Mouse (Mus musculus): ENCODE results near the gene Dbp.

Gene Dbp

DNA sequence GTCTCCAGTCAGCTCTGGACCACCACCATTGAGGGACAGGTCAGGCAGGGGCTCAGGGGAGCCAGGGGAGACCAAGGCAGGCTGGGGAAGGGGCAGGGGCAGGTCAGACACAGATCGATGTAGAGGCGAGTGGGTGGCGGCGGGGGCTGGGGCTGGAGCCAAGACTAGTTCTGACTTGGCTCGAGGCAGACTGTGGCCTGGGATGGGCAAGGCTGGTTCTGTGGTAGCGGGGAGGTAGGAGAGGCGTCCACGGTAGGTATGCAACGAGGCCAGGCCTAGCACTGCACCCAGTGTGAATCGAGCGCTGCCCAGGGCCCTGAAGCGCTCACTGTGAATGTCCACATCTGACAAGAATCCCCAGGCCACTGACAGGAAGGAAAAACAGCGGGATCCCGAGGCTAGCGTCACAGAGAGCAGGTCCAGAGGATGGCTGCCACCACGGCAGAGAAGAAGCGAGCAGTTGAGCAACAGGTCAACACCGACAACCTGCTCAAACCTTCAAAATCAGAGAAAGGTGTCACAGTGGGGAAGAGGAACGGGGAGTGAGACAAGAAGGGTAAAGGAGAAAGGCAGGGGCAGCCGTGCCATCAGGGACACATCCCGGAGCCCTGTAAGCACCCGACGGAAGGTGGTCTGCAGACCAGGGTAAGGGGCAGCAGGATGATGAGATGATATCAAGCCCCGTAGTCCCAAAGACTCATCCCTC lies 6.6 kb downstream of the Dbp start:
- DNase-seq (ENCODE audit: low read depth, low spot score), result no peak

DNA sequence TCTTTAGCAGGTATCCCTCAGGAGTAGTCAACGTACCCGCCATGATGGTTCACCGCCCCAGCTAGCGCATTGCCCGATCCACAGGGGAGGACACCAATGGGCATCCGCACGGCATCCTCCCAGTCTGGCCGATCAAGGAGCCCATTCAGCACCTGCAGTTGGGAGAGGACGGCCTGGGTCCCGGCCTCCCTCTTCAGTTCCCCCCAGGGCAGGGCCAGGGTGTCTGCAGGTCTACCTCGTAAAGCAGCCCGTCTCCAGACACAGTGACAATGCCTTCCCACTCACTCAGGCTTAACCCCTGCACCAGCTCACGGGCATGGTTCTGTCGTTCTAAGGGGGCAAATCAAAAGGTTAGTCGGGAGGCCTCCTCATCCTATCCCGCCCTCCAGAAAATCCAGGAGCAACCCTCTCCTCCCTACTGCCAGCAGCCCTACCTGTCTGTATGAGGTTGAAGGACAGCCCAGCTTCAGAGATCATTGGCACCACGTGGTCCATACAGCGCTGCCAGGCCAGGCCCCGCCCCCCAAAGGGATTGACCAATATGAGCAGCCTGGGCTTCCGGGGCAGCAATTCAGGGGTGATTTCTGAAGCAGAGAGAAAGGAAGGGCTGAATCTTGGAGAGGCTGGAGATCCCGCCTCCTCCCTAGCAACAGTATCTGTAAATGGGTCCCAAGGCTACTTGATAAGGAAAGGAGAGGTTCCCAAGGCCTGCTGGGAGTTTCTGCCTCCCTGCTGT lies 7.3 kb downstream of the Dbp start:
- DNase-seq (ENCODE audit: low read depth, low spot score), result no peak

DNA sequence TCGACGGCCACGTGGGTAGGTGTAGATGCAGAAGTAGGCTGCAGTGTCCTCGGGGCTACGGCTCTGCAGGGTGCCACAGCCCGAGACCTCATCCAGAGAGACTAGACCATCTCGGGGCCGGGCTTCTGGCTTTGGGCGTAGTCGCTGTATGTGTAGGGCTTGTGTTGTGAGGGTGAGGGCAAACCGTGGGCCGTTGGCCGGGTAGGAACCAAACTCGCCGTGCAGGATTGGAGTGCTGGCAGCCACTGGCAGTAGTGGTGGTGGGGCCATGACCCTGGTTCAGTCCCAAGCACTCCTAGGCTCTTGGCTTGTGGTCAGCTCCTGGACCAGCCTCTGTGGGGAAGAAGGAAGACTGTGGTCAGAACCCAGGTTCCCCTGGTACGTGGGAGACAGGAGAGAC lies 8.5 kb downstream of the Dbp start:
- no peak for DNase-seq (ENCODE audit: low read depth, low spot score)

DNA sequence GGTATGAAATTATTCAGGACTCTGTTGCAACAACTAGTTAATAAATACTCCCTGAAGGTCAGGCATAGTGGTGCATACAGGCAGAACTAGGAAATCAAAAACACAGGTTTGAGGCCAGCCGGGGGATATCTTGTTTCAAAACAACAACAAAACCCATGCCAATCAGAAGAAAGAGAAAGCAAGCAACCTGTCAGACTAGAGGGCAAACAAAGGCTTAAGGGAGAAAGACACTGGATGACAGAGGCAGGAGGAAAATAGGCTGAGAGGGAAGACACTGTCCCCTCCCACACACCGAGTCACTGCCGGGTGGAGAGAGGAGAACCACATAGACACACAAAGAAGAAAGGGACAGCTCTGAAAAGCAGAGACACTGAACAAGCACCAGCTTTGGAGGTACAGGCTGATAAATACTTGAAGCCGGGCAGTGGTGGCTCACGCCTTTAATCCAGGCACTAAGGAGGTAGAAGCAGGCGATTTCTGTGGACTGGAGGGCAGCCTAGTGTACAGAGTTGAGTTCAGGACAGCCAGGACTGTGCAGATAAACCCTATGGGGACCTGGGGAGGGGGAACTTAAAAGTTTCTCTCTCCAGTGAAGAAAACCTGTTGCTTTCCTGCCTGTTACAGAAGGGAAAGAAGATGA lies 9.1 kb downstream of the Dbp start:
- no peak for DNase-seq (ENCODE audit: low read depth, low spot score)

DNA sequence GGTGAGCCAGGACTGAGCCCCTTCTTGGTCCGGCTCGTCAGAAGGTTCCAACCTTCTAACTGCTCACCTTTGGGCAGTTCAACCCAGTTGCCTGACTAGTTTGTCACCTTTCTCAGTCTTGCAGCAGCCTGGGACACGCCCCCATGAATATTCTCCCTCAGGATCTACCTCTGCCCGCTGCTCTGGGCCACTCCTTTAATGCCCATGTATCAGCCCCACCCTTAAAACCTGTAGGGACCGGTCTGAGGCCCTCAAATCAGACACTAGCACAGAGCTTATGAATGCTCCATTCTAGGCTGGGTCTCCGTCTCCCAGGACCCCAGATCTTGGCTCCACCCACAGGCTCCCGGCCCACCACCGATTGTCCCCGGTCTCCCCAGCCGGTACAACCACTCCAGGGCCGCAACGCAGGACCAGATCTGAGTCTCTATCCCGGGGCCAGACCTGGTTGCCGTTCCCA lies 9.8 kb downstream of the Dbp start:
- DNase-seq (ENCODE audit: low read depth, low spot score), result peak; percentile 61

DNA sequence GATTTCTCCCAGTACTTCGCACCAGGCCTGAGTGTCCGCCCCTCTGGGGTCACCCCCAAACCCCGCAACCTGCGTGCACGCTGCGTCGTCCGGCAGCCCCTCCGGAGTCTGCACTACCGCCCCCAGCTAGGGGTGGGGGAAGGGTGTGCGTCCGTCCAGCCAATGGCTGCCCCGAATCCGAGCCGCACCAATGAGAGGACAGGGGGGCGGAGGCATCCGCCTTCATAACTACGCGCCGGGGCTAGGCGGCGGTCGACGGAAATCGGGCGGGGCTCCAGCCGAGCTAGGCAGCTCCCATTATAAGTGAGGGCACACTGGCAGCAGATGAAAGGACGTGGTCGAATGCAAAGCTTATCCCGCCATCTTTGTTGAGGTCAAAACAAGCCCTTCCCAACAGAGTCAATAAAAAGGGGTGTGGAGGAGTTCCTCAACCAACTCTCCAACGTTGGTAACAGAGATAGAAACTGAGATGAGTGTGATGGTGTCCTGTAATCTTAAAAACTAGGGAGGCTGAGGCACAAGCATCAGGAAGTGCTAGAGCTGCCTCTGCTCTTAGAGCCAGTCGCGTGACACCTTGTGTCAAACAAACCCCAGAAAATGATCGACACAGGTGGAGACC lies 10.3 kb downstream of the Dbp start, which contains the start of gene Rpl18:
Gene Rpl18 (plus strand): TSS at position 368 of the 619 bp plus-strand sequence.
- DNase-seq (ENCODE audit: low read depth, low spot score), result peak; percentile 85

DNA sequence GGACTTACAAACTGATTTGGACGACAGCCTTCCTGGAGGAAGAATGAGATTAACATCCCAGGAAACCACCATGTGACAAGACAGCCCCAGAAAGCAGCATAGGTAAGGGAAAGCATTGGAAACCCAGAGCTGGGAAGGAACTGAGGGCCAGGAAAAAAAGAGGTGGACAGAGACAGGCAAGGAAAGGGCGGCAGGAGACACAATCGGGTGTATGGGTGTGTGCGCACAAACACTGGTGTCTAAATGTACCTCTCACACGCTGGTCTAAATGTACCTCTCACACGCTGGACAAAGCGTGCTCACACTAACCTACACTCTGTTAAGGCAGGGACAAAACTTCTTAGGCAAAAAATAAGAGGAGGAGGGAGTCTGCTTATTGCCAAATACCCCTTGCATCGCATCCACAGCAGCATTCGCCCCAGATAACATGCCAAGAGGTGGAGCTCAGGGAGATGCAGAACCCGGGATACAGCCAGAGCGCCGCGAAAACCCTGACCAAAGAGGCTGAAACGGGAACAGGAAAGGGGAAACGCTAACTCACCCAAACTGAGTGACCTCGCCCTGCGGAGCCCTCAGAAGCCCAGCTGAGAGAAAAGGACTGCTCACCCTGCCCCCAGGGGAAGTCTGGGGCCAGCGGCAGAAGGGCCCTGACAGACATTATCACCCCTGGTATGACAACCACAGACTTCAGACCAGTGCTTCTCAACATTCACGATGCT lies 11.0 kb downstream of the Dbp start:
- no peak for DNase-seq (ENCODE audit: low read depth, low spot score)

DNA sequence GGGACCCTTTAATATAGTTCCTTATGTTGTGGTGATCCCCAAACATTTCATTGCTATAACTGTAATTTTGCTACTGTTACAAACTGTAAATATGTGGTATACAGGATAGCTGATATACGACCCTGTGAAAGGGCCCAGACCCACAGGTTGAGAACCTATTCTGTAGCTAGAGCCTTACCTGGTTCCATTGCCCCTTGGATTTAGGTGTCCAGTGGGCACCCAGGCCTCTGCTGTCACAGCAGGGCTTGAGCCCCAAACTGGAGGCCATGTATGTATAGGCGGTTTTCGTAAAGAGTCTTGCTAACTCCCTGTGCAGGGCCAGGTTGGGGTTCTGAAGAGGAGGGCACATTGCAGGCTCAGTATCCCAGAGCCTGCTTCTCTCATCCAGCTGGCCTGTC lies 11.6 kb downstream of the Dbp start:
- no peak for DNase-seq (ENCODE audit: low read depth, low spot score)

DNA sequence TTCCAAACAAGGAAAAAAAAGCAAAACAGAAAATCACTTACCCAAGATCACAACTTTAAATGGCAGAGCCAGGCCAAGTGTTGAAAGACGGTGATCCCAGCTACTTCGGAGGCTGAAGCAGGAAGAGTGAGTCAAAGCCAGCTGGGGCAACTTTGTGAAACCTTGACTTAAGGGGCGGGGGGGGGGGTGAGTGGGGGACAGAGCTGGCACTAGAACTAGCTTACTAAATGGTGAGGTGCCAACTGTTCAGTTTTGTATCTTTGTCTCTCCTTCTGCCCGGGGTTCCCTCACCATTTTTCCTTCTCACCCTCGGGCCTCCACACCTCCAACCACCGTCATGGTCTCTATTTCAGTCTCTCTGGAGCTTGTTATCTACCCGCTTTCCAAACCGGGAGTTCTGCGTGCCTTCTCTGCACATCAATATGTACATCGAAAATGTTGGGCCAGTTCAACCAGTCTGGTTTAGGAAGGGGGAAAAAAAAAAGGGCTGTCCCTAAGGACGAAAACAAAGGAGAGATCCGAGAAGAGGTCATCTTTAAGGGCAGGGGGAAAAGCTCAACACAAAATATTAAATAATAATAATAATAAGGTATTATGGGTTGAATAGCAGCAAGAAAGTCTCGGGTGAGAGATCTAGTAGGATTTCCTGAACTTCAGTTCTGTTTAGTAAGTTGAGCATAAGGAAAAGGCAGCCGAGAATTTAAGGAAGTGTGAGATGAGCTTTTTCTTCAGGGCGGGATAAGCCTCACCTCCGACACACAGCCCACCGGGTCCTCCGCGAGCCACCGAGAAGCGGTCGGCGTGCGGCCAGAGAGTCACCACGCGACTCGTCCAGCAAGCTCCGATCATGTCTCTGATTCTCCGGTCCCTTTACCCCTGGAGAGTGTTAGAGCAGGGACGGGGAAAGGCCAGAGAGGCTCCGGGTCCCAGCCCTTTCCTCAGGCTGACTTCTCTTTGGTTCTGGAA lies 12.3 kb downstream of the Dbp start:
- DNase-seq (ENCODE audit: low read depth, low spot score), result no peak

DNA sequence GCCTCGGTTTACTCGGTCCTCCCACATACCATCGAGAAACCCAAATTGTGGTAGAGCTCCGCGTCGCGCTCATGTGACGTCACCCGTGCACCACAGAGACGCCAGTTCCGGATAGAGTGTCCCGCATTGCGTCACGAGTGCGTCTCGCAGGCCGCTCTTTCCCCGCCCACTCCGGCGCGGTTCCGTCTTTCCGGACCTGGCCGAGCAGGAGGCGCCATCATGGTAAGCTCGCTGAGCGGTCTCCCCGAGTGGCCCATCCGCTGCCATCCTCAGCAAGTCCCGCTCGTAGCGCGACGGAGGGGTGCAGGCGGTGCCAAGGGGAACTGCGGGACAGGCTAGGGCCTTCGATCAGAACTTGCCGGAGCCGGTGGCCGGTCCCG lies 13.0 kb downstream of the Dbp start, which contains the start of gene Sphk2:
Gene Sphk2 (minus strand): TSS at position 85 of the 380 bp plus-strand sequence.
- DNase-seq (ENCODE audit: low read depth, low spot score), result peak; percentile 97

DNA sequence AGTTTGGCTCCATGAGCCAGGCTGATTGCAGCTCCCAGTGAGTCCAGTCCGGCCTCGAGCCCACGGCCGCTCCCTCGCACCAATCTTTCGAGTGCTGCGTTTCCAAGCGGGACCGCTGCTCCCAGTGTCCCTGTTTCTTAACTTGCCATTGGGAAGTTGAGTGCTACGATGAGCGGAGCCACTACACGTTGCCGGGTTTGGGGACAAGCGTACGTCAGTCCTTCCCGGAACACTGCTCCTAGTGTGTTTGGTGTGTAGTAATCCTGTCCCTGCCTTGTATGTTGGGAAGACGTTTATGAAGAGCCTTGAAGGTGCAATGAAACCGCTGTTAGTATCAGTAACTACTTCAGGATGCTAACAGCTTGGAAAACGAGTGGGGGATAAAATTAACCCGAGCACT lies 13.4 kb downstream of the Dbp start:
- DNase-seq (ENCODE audit: low read depth, low spot score), result no peak

DNA sequence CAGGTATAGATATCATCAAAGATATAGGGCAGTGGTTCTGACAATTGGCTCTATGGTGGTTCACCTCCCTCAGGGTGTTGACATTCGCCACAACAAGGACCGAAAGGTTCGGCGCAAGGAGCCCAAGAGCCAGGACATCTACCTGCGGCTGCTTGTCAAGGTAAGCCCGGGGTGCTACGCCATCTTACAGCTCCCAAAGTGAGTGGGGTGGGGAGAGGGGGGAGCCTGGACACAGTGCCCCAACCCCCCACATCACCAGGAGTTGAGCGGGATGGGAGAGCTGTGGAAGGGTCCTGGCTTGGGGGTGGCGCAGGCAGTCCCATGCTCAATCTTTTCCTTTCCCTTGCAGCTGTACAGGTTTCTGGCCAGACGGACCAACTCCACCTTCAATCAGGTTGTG lies 14.3 kb downstream of the Dbp start:
- no peak for DNase-seq (ENCODE audit: low read depth, low spot score)

DNA sequence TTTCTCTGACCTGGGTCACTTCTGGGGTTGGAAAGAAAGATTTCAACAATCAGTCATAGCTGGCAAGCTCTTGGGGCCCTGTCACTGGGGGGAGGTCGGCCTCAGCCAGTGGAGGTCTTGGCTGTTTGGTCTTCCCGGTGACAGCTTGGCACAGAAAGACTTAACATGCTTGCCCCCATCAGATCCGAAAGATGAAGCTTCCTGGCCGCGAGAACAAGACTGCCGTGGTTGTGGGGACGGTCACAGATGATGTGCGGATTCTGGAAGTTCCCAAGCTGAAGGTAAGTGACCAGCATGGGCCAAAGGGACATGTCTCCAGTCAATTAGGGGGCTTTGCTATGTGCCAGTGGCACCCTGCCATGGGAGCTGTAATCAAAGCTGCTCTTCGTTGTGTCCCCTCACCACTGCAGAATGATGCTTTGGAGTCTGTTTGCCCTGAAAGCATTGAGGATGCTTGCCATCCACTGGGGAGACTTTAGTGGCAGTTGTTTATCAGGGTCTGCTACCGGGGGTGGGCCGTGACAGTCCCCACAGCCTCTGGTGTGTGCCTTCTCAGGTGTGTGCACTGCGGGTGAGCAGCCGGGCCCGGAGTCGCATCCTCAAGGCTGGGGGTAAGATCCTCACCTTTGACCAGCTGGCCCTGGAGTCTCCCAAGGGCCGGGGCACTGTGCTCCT lies 15.0 kb downstream of the Dbp start:
- no peak for DNase-seq (ENCODE audit: low read depth, low spot score)

DNA sequence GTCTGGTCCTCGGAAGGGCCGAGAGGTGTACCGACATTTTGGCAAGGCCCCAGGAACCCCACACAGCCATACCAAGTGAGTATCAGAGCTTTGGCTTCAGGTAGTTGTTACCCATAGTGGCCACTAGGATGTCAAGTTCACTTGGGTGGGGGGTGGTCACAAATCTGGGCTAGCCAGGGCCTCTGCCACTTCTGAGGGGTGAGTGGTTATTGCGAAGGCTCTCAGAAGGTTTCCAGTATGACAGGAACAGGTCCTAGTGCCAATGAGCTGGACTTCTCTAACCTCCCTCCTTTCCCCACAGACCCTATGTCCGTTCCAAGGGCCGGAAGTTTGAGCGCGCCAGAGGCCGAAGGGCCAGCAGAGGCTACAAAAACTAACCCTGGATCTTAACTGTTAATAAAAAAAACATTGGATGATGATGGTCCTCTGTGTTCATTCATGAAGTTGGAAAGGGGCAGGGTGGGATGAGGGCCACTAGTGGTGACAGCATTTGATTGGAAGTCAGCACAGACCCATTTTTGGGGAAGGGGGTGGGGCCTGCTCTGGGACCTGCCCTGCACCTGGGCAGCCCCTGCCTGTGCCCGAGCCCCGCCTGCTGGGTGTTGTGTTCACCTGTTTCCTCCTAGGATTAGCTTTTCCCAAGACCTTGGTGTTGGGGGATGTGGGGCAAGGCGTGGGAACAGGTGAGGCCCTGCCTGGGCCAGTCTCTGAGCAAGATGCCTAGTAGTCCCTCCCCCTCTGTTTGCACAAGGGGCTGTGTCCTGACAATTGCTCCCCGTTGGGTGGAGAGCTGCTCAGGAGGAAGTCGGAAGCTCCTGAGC lies 15.7 kb downstream of the Dbp start, which contains the start of gene Fam83e:
Gene Fam83e (plus strand): TSS at position 800 of the 821 bp plus-strand sequence.
- no peak for DNase-seq (ENCODE audit: low read depth, low spot score)

DNA sequence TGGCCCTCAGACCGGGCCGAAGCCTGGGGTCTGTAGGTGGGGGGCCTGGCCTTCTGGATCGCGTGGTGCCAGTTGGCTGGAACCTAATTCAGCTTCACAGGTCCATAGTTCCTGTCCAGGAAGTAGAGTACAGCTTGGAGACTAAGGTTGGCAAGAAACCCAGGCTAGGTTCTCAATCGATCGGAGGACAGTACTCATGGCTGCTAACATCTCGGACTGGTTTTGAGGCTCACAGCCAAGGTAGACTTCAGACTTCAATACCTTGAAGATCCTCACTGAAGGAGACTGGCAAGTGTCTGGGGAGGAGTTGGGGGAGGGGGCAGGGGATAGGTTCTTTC lies 16.3 kb downstream of the Dbp start:
- DNase-seq (ENCODE audit: low read depth, low spot score), result no peak

DNA sequence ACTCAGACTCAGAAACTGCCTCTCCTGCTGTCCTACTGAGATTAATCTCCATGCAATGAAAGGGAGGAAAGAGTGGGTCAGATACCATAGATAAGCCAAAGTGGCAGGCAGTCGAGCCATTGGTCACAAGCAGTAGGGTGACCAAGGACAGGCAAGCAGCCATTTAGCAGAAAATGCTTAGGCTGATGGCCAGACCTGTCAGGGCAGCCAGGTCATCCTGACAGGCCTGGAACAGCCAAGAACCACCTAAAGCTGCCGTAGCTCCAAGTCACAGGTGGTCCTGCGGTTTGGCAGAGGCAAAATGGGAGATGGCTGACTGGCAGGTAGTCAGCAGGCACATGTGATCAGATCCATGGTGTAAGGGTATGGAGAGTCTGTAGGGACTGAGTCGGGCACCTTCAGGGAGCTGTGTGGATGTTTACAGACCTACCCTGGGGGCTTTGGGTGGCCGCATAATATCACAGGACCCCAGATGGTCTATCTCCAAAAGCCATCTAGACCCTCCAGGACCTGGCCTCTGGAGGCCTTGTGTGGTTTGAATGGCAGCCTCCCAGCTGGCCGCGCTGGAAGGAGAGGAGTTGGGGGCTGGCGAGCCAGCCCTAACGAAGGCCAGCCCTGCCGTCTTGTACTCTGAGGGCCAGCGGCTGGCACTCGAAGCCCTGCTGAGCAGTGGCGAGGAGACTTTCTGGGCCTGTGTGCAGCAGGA lies 16.9 kb downstream of the Dbp start:
- no peak for DNase-seq (ENCODE audit: low read depth, low spot score)

DNA sequence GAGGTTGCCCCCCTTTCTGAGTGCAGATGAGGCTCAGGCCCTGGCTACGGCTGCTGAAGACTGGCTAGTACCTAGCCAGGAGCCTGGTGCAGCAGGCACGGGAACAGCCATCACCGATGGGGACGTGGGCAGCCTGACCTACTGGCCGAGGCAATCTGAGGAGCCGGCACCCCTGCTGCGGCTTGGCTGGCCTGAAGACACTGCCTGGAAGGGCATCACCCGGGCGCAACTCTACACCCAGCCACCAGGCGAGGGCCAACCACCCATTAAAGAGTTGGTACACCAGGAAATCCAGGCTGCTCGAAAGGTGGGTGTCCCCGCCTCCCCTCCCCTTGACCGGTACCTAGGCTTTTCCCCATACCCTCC lies 17.4 kb downstream of the Dbp start:
- no peak for DNase-seq (ENCODE audit: low read depth, low spot score)

DNA sequence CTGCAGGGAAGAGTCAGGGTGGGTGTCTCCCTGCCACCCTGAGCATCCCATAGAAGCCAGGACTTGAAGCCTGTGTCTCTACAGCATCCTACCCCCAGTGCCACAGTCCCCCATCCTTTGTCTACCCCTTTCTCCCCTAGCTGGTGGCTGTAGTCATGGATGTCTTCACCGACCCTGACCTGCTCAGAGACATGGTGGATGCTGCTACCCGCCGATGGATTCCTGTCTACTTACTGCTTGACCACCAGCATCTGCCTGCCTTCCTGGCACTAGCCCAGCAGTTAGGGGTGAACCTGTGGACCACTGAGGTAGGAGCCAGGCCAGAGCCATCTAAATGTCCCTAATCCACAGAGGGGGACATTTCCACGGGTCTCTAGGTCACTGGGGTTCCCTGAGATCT lies 18.4 kb downstream of the Dbp start:
- DNase-seq (ENCODE audit: low read depth, low spot score), result no peak
